Mouse (Mus musculus) kidney, adult 2 months (tissue): ENCODE data around the gene Cdh5.

Experiments
- CTCF ChIP-seq: fragments of 200-500 bp; conservative IDR thresholded peaks from 2 replicates; pipeline ENCODE4 v1.5.1; 2011; ENCODE audit warnings: low read depth, mild to moderate bottlenecking, control low read depth, low read length, moderate library complexity, mixed read lengths; ENCODE audit not compliant: insufficient read depth, insufficient read length
- POLR2A ChIP-seq: fragments of 200-500 bp; IDR thresholded peaks from one replicate; pipeline ENCODE4 v1.6.1; 2011; ENCODE audit warnings: low read depth, low read length, control low read depth

- TF ChIP-seq CTCF, result no peak
- TF ChIP-seq POLR2A, result no peak
These were observed 87.0 kb downstream of the Cdh5 start for GRCm38 (mm10) chr8:104188459-104188858.
